Mouse (Mus musculus) liver, postnatal 0 days (tissue): ENCODE measurements around the gene Scpep1.

Experiments used
- CTCF ChIP-seq: sonication (generic); IDR thresholded peaks from 2 replicates; pipeline ENCODE4 v1.5.1; 2016; ENCODE audit warnings: antibody characterized with exemption, low read depth
- EP300 ChIP-seq: IDR thresholded peaks from 2 replicates; pipeline ENCODE4 v1.6.1; 2016; ENCODE audit warnings: antibody characterized with exemption, low read depth, mild to moderate bottlenecking

GRCm38 (mm10) chr11:89003078-89003477 lies 47.8 kb upstream of the Scpep1 start:
- TF ChIP-seq CTCF (no peak), EP300 (peak; percentile 40; the same call in 1 of the 2 replicates)
